Mouse (Mus musculus) stomach, postnatal 0 days (tissue): ENCODE data around the gene Hes3.

Experiments used
- CTCF ChIP-seq: IDR thresholded peaks from 2 replicates; pipeline ENCODE4 v1.5.1; 2016; ENCODE audit warnings: antibody characterized with exemption, low read depth, mild to moderate bottlenecking, moderate library complexity
- EP300 ChIP-seq: optimal IDR thresholded peaks from 2 replicates; pipeline ENCODE3; 2016; ENCODE audit warnings: antibody characterized with exemption

- TF ChIP-seq CTCF (no peak), EP300 (no peak)
These were observed 49.3 kb upstream of the Hes3 start for GRCm38 (mm10) chr4:152340584-152341284.
